Mouse (Mus musculus) small intestine, adult 2 months (tissue): ENCODE measurements around the gene Gars. TPM values are rescaled to one million over a fixed set of nuclear protein-coding genes. Genes with fewer than 3 reads are reported as not detected.

Experiments
- H3K27ac ChIP-seq: fragments of 200-500 bp; 2 replicates; pipeline ENCODE4 v1.5.1; 2012; ENCODE audit warnings: low read depth, low read length, control low read depth, inconsistent platforms; ENCODE audit not compliant: insufficient read depth
- H3K27me3 ChIP-seq: fragments of 200-500 bp; 2 replicates; pipeline ENCODE4 v1.6.1; 2012; ENCODE audit warnings: mild to moderate bottlenecking, moderate library complexity, low read length, inconsistent platforms; ENCODE audit not compliant: control insufficient read depth, insufficient read depth
- H3K36me3 ChIP-seq: fragments of 200-500 bp; 2 replicates; pipeline ENCODE4 v1.6.1; 2012; ENCODE audit warnings: mild to moderate bottlenecking, low read length, control low read depth, inconsistent platforms; ENCODE audit not compliant: control insufficient read depth, insufficient read depth
- H3K4me1 ChIP-seq: fragments of 200-500 bp; 2 replicates; pipeline ENCODE4 v1.6.1; 2012; ENCODE audit warnings: low read length, inconsistent platforms, mixed read lengths; ENCODE audit not compliant: control insufficient read depth, insufficient read depth, insufficient read length
- H3K4me3 ChIP-seq: fragments of 200-500 bp; 2 replicates; pipeline ENCODE4 v1.5.1; 2012; ENCODE audit warnings: low read depth, mild to moderate bottlenecking, control low read depth, inconsistent platforms, low read length, moderate library complexity
- CTCF ChIP-seq: fragments of 200-500 bp; IDR thresholded peaks from 2 replicates; pipeline ENCODE4 v1.5.1; 2012; ENCODE audit warnings: low read depth, mild to moderate bottlenecking, control low read depth, inconsistent platforms, low read length, moderate library complexity, mixed read lengths; ENCODE audit not compliant: insufficient replicate concordance, insufficient read length; ENCODE audit errors: extremely low read depth
- POLR2A ChIP-seq: fragments of 200-500 bp; IDR thresholded peaks from 2 replicates; pipeline ENCODE4 v1.6.1; 2012; ENCODE audit warnings: low read depth, mild to moderate bottlenecking, control low read depth, inconsistent platforms, low read length, moderate library complexity
- WGBS: fragments of 180-500 bp; shearing (Covaris S2); methylation state at CpG from one replicate; pipeline ENCODE4 v1.1.7; 2018; 5-methylcytosine and 5-hydroxymethylcytosine counted together
- polyA plus RNA-seq: library from polyadenylated mRNA; depleted of rRNA; stranded (reverse); fragments of >200 nt; gene quantifications from 2 replicates; pipeline ENCODE4 v1.2.3, GENCODE M21; 2012

Gene Gars
- polyA plus RNA-seq, 1 experiment = 31.4 TPM

- Histone ChIP-seq H3K36me3 (no peaks in the 10 kb centered on the region), H3K4me3 (no peak overlapping the region), H3K4me1 (no peaks in the 10 kb centered on the region), H3K27ac (no peak overlapping the region), H3K27me3 (no peaks in the 10 kb centered on the region)
- TF ChIP-seq POLR2A = no peak
- TF ChIP-seq CTCF = no peak
- 35% methylated on average over 6 of the region's 6 CpGs for WGBS
Measured at GRCm38 (mm10) chr6:55093431-55094146, 55.8 kb downstream of the Gars start.

GRCm38 (mm10) chr6:55098030-55098429, 60.2 kb downstream of the Gars start:
- no peaks in the 10 kb centered on the region for H3K27me3 ChIP-seq
- H3K4me1 ChIP-seq = no peaks in the 10 kb centered on the region
- H3K4me3 ChIP-seq = no peak overlapping the region
- H3K27ac ChIP-seq = no peak overlapping the region
- TF ChIP-seq POLR2A (no peak), CTCF (no peak)
- WGBS = 57% methylated on average over 5 of the region's 5 CpGs
- H3K36me3 ChIP-seq = no peaks in the 10 kb centered on the region

- TF ChIP-seq POLR2A (no peak), CTCF (no peak)
- 43% methylated on average over 5 of the region's 5 CpGs for WGBS
- H3K4me1 ChIP-seq = no peaks in the 10 kb centered on the region
Measured at GRCm38 (mm10) chr6:55098603-55099002, 60.8 kb downstream of the Gars start.

GRCm38 (mm10) chr6:55108358-55108757, 70.6 kb downstream of the Gars start:
- Histone ChIP-seq H3K4me3 (no peak overlapping the region), H3K27ac (no peak overlapping the region), H3K27me3 (no peaks in the 10 kb centered on the region), H3K36me3 (no peaks in the 10 kb centered on the region), H3K4me1 (no peaks in the 10 kb centered on the region)
- 15% methylated on average over 7 of the region's 7 CpGs for WGBS
- TF ChIP-seq CTCF = no peak
- TF ChIP-seq POLR2A = no peak

More at GRCm38 (mm10) chr6:55098603-55099002, 60.8 kb downstream of the Gars start:
- H3K27ac ChIP-seq = no peak overlapping the region
- H3K36me3 ChIP-seq = no peaks in the 10 kb centered on the region
- no peaks in the 10 kb centered on the region for H3K27me3 ChIP-seq
- H3K4me3 ChIP-seq = no peak overlapping the region

GRCm38 (mm10) chr6:55117325-55118109, 79.7 kb downstream of the Gars start:
- peaks cover 18% of the 10 kb centered on the region for H3K27me3 ChIP-seq
- H3K4me1 ChIP-seq = peaks cover 7% of the 10 kb centered on the region
- TF ChIP-seq POLR2A = no peak
- no peak for TF ChIP-seq CTCF
- H3K4me3 ChIP-seq = peak overlapping the region; percentile 58
- no peaks in the 10 kb centered on the region for H3K36me3 ChIP-seq
- WGBS = 1% methylated on average over 68 of the region's 68 CpGs
- H3K27ac ChIP-seq = no peak overlapping the region

- no peak for TF ChIP-seq CTCF
- no peak for TF ChIP-seq POLR2A
- Histone ChIP-seq H3K4me1 (no peaks in the 10 kb centered on the region), H3K36me3 (no peaks in the 10 kb centered on the region), H3K27ac (no peak overlapping the region), H3K4me3 (no peak overlapping the region), H3K27me3 (peaks cover under 1% of the 10 kb centered on the region)
- WGBS = 31% methylated on average over 4 of the region's 4 CpGs
Measured at GRCm38 (mm10) chr6:55123056-55123455, 85.2 kb downstream of the Gars start.

- H3K27ac ChIP-seq = no peak overlapping the region
- TF ChIP-seq POLR2A (no peak), CTCF (no peak)
- 79% methylated on average over 5 of the region's 5 CpGs for WGBS
Measured at GRCm38 (mm10) chr6:55126576-55126975, 88.8 kb downstream of the Gars start.

More at GRCm38 (mm10) chr6:55126576-55126975, 88.8 kb downstream of the Gars start:
- Histone ChIP-seq H3K36me3 (no peaks in the 10 kb centered on the region), H3K27me3 (no peaks in the 10 kb centered on the region), H3K4me1 (no peaks in the 10 kb centered on the region), H3K4me3 (no peak overlapping the region)
